Mouse (Mus musculus) thymus, adult 2 months (tissue): ENCODE data around the gene Cnot2.

Experiments used
- CTCF ChIP-seq: fragments of 200-500 bp; IDR thresholded peaks from 2 replicates; pipeline ENCODE4 v1.5.1; 2012; ENCODE audit warnings: mild to moderate bottlenecking, control low read depth, low read length, moderate library complexity, borderline replicate concordance; ENCODE audit not compliant: control insufficient read depth, poor library complexity, insufficient read depth; ENCODE audit errors: extremely low read depth
- POLR2A ChIP-seq: fragments of 200-500 bp; IDR thresholded peaks from 2 replicates; pipeline ENCODE4 v1.6.1; 2012; ENCODE audit warnings: mild to moderate bottlenecking, low read length, control low read depth, moderate library complexity; ENCODE audit not compliant: control insufficient read depth, poor library complexity, insufficient read depth; ENCODE audit errors: extremely low read depth

DNA sequence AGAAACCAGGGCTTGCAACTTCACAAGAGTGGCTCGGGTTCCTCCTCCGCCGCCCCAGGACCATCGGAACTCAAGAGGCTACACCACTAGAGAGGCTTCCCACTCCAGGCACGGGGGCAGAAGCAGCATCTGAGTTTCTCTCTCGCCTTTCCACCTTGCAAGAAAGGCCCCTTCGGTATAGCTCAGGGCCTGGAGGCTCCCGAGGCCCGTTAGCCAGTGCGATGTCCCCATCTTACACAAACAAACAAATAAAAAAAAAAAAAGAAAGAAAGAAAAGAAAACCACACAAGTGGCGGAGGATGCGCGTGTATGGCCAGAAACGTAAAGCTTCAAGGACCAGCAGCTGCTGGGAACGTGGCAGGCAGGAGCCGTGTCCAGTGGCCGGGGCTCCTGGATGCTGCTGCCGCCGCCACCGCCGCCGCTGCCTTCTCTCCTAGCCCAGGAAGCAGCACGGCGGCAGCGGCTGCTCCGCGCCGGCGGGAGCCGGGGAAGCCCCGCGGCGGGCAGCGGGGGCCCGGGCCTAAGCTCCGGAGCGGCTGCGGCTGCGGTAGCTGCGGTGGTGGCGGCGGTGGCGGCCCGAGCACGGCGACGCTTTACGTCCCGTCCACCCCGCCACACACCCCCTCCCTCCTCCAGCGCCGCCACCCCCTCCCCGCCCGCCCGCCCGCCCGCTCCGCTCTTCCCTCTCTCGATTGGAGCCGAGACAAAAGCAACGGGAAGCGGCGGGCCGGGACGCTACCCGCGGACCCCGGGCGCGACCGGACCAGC is 536 bp downstream of the Cnot2 start:
- no peak for TF ChIP-seq POLR2A
- TF ChIP-seq CTCF = no peak
